ENCODE assay signal across 8 mouse cellular contexts in the genomic region with DNA sequence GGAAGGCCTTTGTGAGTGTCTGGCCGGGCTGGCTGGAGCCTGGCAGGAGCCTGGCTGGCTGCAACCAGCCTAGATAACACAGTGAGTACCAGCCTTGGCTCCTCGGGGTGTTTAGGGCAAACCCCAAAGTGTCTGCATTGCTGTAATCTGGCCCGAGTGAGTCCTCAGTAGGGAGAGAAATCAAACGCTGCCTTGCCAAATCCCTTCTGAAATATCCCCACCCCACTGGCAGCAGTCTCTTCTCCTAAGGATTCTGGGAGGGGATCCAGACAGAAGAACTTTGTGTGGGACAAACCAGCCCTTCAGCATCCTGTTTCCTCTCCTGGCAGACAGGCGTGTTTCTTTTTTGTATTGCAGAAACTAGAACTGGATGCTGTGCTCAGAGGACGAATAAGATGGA.
DNase-seq lines count a peak whose midpoint lies in the region; ATAC-seq lines count a peak whose summit lies in the region.

No protein-coding gene starts in this region.

- DNase-seq in kidney, adult 8-10 months = no peak
- DNase-seq in embryonic facial prominence, embryonic 11.5 days (ENCODE audit: low spot score) = peak; percentile 7
- DNase-seq in heart, adult 8-10 months (ENCODE audit: low spot score) = peak; percentile 64
- peak; percentile 66 to 84 for DNase-seq in layer of hippocampus, adult 8-10 months (ENCODE audit: low spot score in 2 of 2)
- peak; percentile 15 for DNase-seq in lung, postnatal 36 days

- H3K9me3 ChIP-seq in kidney, embryonic 15.5 days (replicated peaks) = no peaks in the 10 kb centered on the region
- H3K9me3 ChIP-seq in embryonic facial prominence, embryonic 11.5 days (replicated peaks; ENCODE audit: control insufficient read depth, low read length) = no peaks in the 10 kb centered on the region
- no peaks in the 10 kb centered on the region for H3K9me3 ChIP-seq in stomach, embryonic 14.5 days (ENCODE audit: control insufficient read depth, low read depth, low read length)

- no peak overlapping the region for H3K9ac ChIP-seq in kidney, embryonic 15.5 days
- H3K9ac ChIP-seq in embryonic facial prominence, embryonic 11.5 days (replicated peaks; ENCODE audit: low read length) = no peak overlapping the region
- H3K9ac ChIP-seq in stomach, embryonic 14.5 days (replicated peaks; ENCODE audit: low read depth, low read length) = no peak overlapping the region

- no peaks in the 10 kb centered on the region for H3K36me3 ChIP-seq in kidney, embryonic 15.5 days
- H3K36me3 ChIP-seq in embryonic facial prominence, embryonic 11.5 days (replicated peaks; ENCODE audit: control insufficient read depth, insufficient read depth, low read depth, low read length) = no peaks in the 10 kb centered on the region
- no peaks in the 10 kb centered on the region for H3K36me3 ChIP-seq in stomach, embryonic 14.5 days (ENCODE audit: control insufficient read depth, insufficient read depth, low read length)

- ATAC-seq in kidney, embryonic 15.5 days (replicated peaks; ENCODE audit: low FRiP score) = no peak
- no peak for ATAC-seq in embryonic facial prominence, embryonic 11.5 days (replicated peaks; ENCODE audit: insufficient number of reproducible peaks, low FRiP score, low TSS enrichment, low read depth)
- no peak for ATAC-seq in stomach, embryonic 14.5 days (ENCODE audit: insufficient number of reproducible peaks, insufficient read depth, low FRiP score, low read depth)
- ATAC-seq in erythroid progenitor cell, adult 5-6 weeks (replicated peaks; ENCODE audit: low FRiP score, poor library complexity, severe bottlenecking) = no peak

- H3K27ac ChIP-seq in kidney, embryonic 15.5 days = 0 out of 2 replicates have a peak overlapping the region, but pooled peaks have one; percentile 15
- no peak overlapping the region for H3K27ac ChIP-seq in embryonic facial prominence, embryonic 11.5 days (replicated peaks; ENCODE audit: low read depth, low read length)
- peak overlapping the region; percentile 44; the same call in 1 of the 2 replicates for H3K27ac ChIP-seq in stomach, embryonic 14.5 days (ENCODE audit: low read length)

- no peaks in the 10 kb centered on the region for H3K27me3 ChIP-seq in kidney, embryonic 15.5 days
- H3K27me3 ChIP-seq in embryonic facial prominence, embryonic 11.5 days (ENCODE audit: control insufficient read depth, insufficient read depth, low read length) = no peaks in the 10 kb centered on the region
- no peaks in the 10 kb centered on the region for H3K27me3 ChIP-seq in stomach, embryonic 14.5 days (ENCODE audit: control insufficient read depth, insufficient read depth, low read length)

- H3K4me2 ChIP-seq in kidney, embryonic 15.5 days = no peak overlapping the region
- H3K4me2 ChIP-seq in embryonic facial prominence, embryonic 11.5 days (ENCODE audit: low read depth, low read length) = no peak overlapping the region
- H3K4me2 ChIP-seq in stomach, embryonic 14.5 days (replicated peaks; ENCODE audit: low read depth, low read length) = no peak overlapping the region

- H3K4me3 ChIP-seq in kidney, embryonic 15.5 days (replicated peaks) = no peak overlapping the region
- H3K4me3 ChIP-seq in embryonic facial prominence, embryonic 11.5 days (ENCODE audit: low read depth, low read length) = no peak overlapping the region
- no peak overlapping the region for H3K4me3 ChIP-seq in stomach, embryonic 14.5 days (ENCODE audit: low read depth, low read length)

- 11% methylated on average over 6 of the region's 6 CpGs for WGBS in kidney, embryonic 15.5 days
- WGBS in embryonic facial prominence, embryonic 11.5 days = 9% methylated on average over 6 of the region's 6 CpGs
- 13% methylated on average over 6 of the region's 6 CpGs for WGBS in stomach, embryonic 14.5 days

- H3K4me1 ChIP-seq in kidney, embryonic 15.5 days = peaks cover 4% of the 10 kb centered on the region; the same call in 1 of the 2 replicates
- no peaks in the 10 kb centered on the region; the same call in 1 of the 2 replicates for H3K4me1 ChIP-seq in embryonic facial prominence, embryonic 11.5 days (ENCODE audit: control insufficient read depth, insufficient read depth, low read length)
- no peaks in the 10 kb centered on the region for H3K4me1 ChIP-seq in stomach, embryonic 14.5 days (ENCODE audit: control insufficient read depth, insufficient read depth, low read length)

Comparison
In these comparisons a context has a peak if more than half of its experiments do, and no peak if none do; other contexts are left out.
1. DNase-seq: peak in embryonic facial prominence, embryonic 11.5 days (single experiment), heart, adult 8-10 months (single experiment), layer of hippocampus, adult 8-10 months (2 of 2) and lung, postnatal 36 days (single experiment); none in kidney, adult 8-10 months (0 of 2).